Mouse (Mus musculus) heart, embryonic 14.5 days (tissue): ENCODE measurements around the gene Ksr2. TPM values are rescaled to one million over a fixed set of nuclear protein-coding genes. Genes with fewer than 3 reads are reported as not detected.

ENCODE experiments used
- ATAC-seq: fragments of 200-750 bp; cut with Nextera tagmentation; 2 replicates; pipeline ENCODE4 v1.8.0; 2017; ENCODE audit warnings: low read depth, moderate TSS enrichment; ENCODE audit not compliant: insufficient number of reproducible peaks, insufficient read depth, low FRiP score
- H3K27ac ChIP-seq, 2 experiments: fragments of 200-500 bp in 1 of 2; fragments of 300-500 bp in 1 of 2; sonication (generic) in 1 of 2; replicated peaks in 1 of 2; 2 replicates each; pipeline ENCODE4 v1.5.1; 2012 to 2014; ENCODE audit warnings: low read depth in 2 of 2, low read length in 2 of 2, control low read depth in 1 of 2, mild to moderate bottlenecking in 1 of 2, mixed read lengths in 1 of 2; ENCODE audit not compliant: control insufficient read depth in 1 of 2, insufficient read depth in 1 of 2
- H3K27me3 ChIP-seq: fragments of 300-500 bp; sonication (generic); 2 replicates; pipeline ENCODE4 v1.6.1; 2014; ENCODE audit warnings: mild to moderate bottlenecking, low read length, control low read depth; ENCODE audit not compliant: control insufficient read depth, insufficient read depth
- H3K36me3 ChIP-seq: fragments of 300-500 bp; sonication (generic); 2 replicates; pipeline ENCODE4 v1.6.1; 2014; ENCODE audit warnings: mild to moderate bottlenecking, control low read depth, low read length, mixed read lengths; ENCODE audit not compliant: control insufficient read depth, insufficient read depth
- H3K4me1 ChIP-seq, 2 experiments: fragments of 200-500 bp in 1 of 2; fragments of 300-500 bp in 1 of 2; sonication (generic) in 1 of 2; 2 replicates each; pipeline ENCODE4 v1.6.1; 2012 to 2014; ENCODE audit warnings: low read length in 2 of 2, control low read depth in 1 of 2, mixed read lengths in 1 of 2; ENCODE audit not compliant: control insufficient read depth in 2 of 2, insufficient read depth in 2 of 2
- H3K4me2 ChIP-seq: fragments of 300-500 bp; sonication (generic); 2 replicates; pipeline ENCODE4 v1.6.1; 2014; ENCODE audit warnings: mild to moderate bottlenecking, low read length
- H3K4me3 ChIP-seq, 2 experiments: fragments of 200-500 bp in 1 of 2; fragments of 300-500 bp in 1 of 2; sonication (generic) in 1 of 2; 2 replicates each; pipeline ENCODE4 v1.5.1; 2012 to 2014; ENCODE audit warnings: low read length in 2 of 2, mild to moderate bottlenecking in 2 of 2, control low read depth in 1 of 2, low read depth in 1 of 2, moderate library complexity in 1 of 2; ENCODE audit not compliant: control insufficient read depth in 1 of 2, insufficient read depth in 1 of 2
- H3K9ac ChIP-seq: fragments of 300-500 bp; sonication (generic); 2 replicates; pipeline ENCODE4 v1.6.1; 2014; ENCODE audit warnings: mild to moderate bottlenecking, low read length
- H3K9me3 ChIP-seq: fragments of 300-500 bp; sonication (generic); 2 replicates; pipeline ENCODE4 v1.6.1; 2016; ENCODE audit warnings: low read length, control low read depth; ENCODE audit not compliant: control insufficient read depth
- WGBS: fragments of 180-500 bp; shearing (Covaris S2); extraction: QIAGEN DNeasy Blood & Tissue Kit; methylation state at CpG from one replicate; pipeline ENCODE4 v1.1.7; 2014; 5-methylcytosine and 5-hydroxymethylcytosine counted together
- polyA plus RNA-seq: library from polyadenylated mRNA; unstranded; fragments of >200 nt; fragmentation: Nextera tagmentation; extraction: Ambion mirVana; gene quantifications from 2 replicates; pipeline ENCODE4 v1.2.1, GENCODE M21; 2014

Gene Ksr2
- polyA plus RNA-seq, 1 experiment from 2014 or later = 0.12 TPM

DNA sequence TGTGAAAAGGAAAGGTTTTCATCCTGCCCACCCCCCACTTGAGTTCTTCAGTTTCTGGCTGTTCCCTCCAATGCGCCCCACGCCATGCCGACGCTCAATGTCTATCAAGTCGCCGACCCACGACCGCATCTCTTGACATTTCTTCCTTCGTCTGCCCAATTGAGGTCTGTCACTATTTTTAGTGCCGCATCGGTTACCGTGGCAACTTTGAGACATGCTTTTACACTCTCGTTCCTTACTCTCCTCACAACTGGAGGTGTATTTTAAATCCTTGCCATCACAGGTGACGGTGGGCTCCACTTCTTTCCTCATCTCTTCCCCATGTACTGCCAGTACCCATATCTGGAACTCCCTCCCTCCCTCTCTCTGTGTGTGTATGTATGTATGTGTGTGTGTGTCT is 378.1 kb downstream of the Ksr2 start:
- no peak for ATAC-seq
- 84% methylated on average over 14 of the region's 14 CpGs for WGBS
- no peaks in the 10 kb centered on the region for H3K36me3 ChIP-seq

DNA sequence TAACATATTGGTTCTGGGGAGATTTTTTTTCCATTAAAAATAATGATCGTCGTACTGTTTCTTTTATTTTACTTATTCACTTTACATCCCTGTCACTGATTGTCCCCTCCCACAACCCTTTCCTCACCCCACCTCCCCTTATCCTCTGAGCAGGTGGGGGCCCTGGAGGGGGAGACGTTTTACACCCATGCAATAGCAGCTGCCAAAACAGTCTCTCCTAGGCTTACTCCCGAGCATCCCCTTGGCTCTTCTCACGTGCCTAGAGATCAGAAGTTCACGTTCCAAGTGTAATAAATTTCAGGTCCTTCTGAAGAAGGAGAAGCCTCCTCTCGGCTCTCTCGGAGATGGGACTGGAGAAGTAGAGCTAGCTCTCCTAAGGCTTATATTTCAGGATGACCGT is 387.0 kb downstream of the Ksr2 start:
- H3K4me1 ChIP-seq = no peaks in the 10 kb centered on the region
- H3K27ac ChIP-seq = no peak overlapping the region
- no peak for ATAC-seq
- no peak overlapping the region for H3K4me3 ChIP-seq
- no peaks in the 10 kb centered on the region for H3K9me3 ChIP-seq
- no peak overlapping the region for H3K9ac ChIP-seq
- no peak overlapping the region for H3K4me2 ChIP-seq
- 72% methylated on average over 9 of the region's 9 CpGs for WGBS
- H3K36me3 ChIP-seq = no peaks in the 10 kb centered on the region
- H3K27me3 ChIP-seq = no peaks in the 10 kb centered on the region

More for the DNA sequence above, 378.1 kb downstream of the Ksr2 start:
- H3K9me3 ChIP-seq = no peaks in the 10 kb centered on the region
- H3K4me2 ChIP-seq = no peak overlapping the region
- no peak overlapping the region for H3K9ac ChIP-seq
- no peak overlapping the region for H3K4me3 ChIP-seq
- H3K27ac ChIP-seq = no peak overlapping the region
- no peaks in the 10 kb centered on the region for H3K27me3 ChIP-seq
- no peaks in the 10 kb centered on the region for H3K4me1 ChIP-seq

DNA sequence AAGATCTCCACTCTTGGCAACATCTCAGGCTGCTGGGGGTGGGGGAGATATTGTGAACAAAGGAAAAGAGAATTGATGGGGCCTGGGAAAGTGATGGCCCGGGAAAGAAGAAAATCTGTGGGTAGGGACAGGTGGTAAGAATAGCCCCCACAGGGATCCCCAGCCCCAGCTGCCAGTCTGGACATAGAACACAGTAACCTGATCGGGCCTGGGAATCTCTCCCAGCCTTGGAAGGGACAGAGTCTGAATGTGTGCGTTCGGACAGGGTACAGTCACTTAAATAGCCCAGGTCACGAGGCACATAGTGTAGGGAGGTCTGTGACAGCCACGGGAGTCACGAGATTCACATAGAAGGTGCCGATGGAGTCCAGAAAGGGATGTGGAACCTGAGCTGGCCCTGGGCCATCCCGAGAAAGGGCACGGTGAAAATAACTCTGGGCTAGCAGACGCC is 388.3 kb downstream of the Ksr2 start:
- no peak overlapping the region for H3K27ac ChIP-seq
- H3K4me3 ChIP-seq = no peak overlapping the region
- no peaks in the 10 kb centered on the region for H3K9me3 ChIP-seq
- no peak overlapping the region for H3K9ac ChIP-seq
- H3K27me3 ChIP-seq = no peaks in the 10 kb centered on the region
- no peak overlapping the region for H3K4me2 ChIP-seq
- no peak for ATAC-seq
- WGBS = 71% methylated on average over 11 of the region's 11 CpGs
- H3K36me3 ChIP-seq = no peaks in the 10 kb centered on the region
- no peaks in the 10 kb centered on the region for H3K4me1 ChIP-seq

DNA sequence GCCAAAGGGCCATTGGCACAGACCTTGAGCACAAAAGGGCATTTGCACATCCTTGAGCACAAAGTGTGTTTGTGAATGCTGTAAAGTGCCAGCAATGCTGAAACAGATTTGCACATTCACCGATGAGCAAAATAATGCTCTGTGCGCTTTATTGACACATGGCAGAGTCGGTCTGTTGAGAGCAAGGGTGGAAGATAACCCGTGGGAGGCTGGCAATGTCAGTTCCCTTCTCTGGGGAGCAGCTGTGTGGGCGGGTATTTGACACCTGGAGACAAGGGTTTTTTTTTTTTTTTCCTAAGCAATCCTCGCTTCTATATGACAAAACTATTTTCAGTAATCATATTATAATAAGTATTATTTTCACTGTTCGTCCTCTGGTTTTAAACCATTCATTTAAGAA is 389.8 kb downstream of the Ksr2 start:
- WGBS = 58% methylated on average over 7 of the region's 7 CpGs
- no peak overlapping the region for H3K4me3 ChIP-seq
- H3K27ac ChIP-seq = no peak overlapping the region
- H3K9me3 ChIP-seq = no peaks in the 10 kb centered on the region
- H3K4me1 ChIP-seq = no peaks in the 10 kb centered on the region
- no peaks in the 10 kb centered on the region for H3K36me3 ChIP-seq
- no peak overlapping the region for H3K4me2 ChIP-seq
- no peaks in the 10 kb centered on the region for H3K27me3 ChIP-seq
- no peak for ATAC-seq
- no peak overlapping the region for H3K9ac ChIP-seq

DNA sequence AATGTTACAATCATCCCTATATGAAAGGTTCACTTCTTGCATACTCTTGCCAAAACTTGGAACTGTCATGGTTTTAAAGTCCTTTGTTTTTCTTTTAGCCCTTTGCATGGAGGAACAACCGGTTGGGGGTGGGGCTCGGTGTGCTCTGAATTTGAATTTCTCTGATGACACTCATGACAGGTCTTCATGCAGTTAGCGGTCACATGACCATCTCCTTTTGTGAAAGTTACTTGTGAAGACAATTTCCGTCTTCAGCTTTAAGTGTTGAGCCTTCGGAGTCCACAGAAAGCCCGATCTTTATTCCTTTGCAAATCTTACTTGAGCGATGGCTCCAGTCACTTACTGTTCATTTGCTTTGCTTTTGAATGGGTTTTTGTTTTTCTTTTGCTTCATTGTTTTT is 397.1 kb downstream of the Ksr2 start:
- H3K9ac ChIP-seq = no peak overlapping the region
- no peak overlapping the region for H3K27ac ChIP-seq
- H3K36me3 ChIP-seq = no peaks in the 10 kb centered on the region
- no peak overlapping the region for H3K4me2 ChIP-seq
- H3K27me3 ChIP-seq = no peaks in the 10 kb centered on the region
- no peaks in the 10 kb centered on the region for H3K4me1 ChIP-seq
- H3K9me3 ChIP-seq = no peaks in the 10 kb centered on the region
- no peak for ATAC-seq
- 89% methylated on average over 7 of the region's 7 CpGs for WGBS
- H3K4me3 ChIP-seq = no peak overlapping the region

DNA sequence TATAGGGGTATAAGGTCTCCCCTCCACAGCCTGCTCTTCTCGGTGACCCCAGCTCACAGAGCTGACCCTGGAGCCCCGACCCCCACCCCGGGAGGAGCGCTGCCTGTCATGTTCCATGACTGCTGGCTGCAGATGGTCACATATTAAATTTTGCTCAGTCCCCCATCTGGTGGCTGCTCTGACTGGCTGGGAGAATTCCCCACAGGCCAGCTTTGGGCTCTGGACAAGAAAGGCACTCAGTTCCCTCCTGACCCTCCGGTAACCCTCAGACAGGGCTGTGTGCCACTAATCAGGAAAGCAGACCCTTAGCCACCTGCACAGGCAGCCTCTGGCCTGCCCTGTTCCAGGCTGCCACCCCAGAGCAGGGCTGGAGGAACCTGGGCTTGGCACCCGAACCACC is 405.0 kb downstream of the Ksr2 start:
- H3K9me3 ChIP-seq = no peaks in the 10 kb centered on the region
- H3K36me3 ChIP-seq = no peaks in the 10 kb centered on the region
- no peak for ATAC-seq
- no peak overlapping the region for H3K9ac ChIP-seq
- no peak overlapping the region for H3K27ac ChIP-seq
- 83% methylated on average over 6 of the region's 6 CpGs for WGBS
- no peak overlapping the region for H3K4me2 ChIP-seq
- no peaks in the 10 kb centered on the region for H3K27me3 ChIP-seq
- H3K4me1 ChIP-seq = no peaks in the 10 kb centered on the region
- H3K4me3 ChIP-seq = no peak overlapping the region

DNA sequence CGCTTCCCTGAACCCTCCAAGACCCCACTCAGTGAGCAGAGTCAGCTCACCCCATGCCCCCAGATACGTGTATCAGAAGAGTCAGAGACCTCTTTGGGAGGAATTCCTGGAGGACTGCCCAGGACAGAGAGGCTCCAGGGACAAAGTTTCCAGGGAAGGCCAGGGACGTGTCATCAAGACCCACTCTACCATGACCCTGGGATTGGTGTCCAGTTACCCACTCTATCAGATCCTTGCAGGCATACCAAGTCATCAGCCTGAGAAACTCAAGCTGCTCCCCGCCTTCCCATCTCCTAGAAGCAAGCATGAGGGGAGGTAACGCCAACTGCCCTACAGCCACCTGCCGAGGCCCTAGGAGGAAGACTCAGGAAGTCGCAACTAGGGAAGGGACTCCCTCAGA is 406.6 kb downstream of the Ksr2 start:
- Histone ChIP-seq H3K36me3 (no peaks in the 10 kb centered on the region), H3K27ac (no peak overlapping the region), H3K27me3 (no peaks in the 10 kb centered on the region), H3K9me3 (no peaks in the 10 kb centered on the region), H3K4me1 (no peaks in the 10 kb centered on the region), H3K9ac (no peak overlapping the region), H3K4me2 (no peak overlapping the region), H3K4me3 (no peak overlapping the region)
- no peak for ATAC-seq
- 37% methylated on average over 7 of the region's 7 CpGs for WGBS

DNA sequence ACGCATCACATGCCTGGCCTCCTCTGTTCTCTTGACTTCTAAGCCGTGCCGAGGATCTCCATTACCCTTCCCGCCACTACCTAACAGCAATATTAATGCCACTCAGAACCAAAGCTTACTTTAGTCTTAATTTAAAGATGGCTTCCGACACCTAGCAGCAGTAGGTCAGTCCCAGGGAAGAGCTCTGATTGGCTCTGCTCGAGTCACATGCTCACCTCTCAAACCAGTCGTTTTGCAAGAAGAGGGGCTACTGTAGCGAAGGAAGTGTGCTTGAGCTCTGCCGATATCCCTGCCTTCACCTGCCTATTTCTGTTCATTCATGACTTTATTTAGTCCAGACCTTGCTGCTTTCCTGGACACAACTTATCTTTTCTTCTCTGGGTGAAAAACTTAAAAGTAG is 410.0 kb downstream of the Ksr2 start:
- H3K4me3 ChIP-seq = no peak overlapping the region
- no peak overlapping the region for H3K27ac ChIP-seq
- ATAC-seq = no peak
- H3K9ac ChIP-seq = no peak overlapping the region
- no peaks in the 10 kb centered on the region for H3K4me1 ChIP-seq
- no peaks in the 10 kb centered on the region for H3K36me3 ChIP-seq
- no peaks in the 10 kb centered on the region for H3K9me3 ChIP-seq
- no peak overlapping the region for H3K4me2 ChIP-seq
- H3K27me3 ChIP-seq = no peaks in the 10 kb centered on the region
- WGBS = 85% methylated on average over 9 of the region's 9 CpGs
